Mouse (Mus musculus) ES-Bruce4 (cell line): Measurements from ENCODE around the gene Rem1. TPM values are rescaled to one million over a fixed set of nuclear protein-coding genes. Genes with fewer than 3 reads are reported as not detected.

Experiments used
- H3K27ac ChIP-seq: 2 replicates; pipeline ENCODE4 v1.5.1; 2012; ENCODE audit warnings: low read length, inconsistent platforms; ENCODE audit not compliant: insufficient read depth
- H3K27me3 ChIP-seq: 2 replicates; pipeline ENCODE4 v1.6.1; 2012; ENCODE audit warnings: mild to moderate bottlenecking, low read length, inconsistent platforms; ENCODE audit not compliant: control insufficient read depth, poor library complexity, insufficient read depth, severe bottlenecking
- H3K36me3 ChIP-seq: 2 replicates; pipeline ENCODE4 v1.6.1; 2012; ENCODE audit warnings: inconsistent platforms, mild to moderate bottlenecking, low read length, moderate library complexity; ENCODE audit not compliant: control insufficient read depth, poor library complexity, insufficient read depth, severe bottlenecking
- H3K4me1 ChIP-seq: one replicate; pipeline ENCODE4 v1.8.1; 2011; ENCODE audit warnings: low read length; ENCODE audit not compliant: control insufficient read depth, insufficient read depth
- H3K4me3 ChIP-seq: 2 replicates; pipeline ENCODE4 v1.5.1; 2011; ENCODE audit warnings: low read depth, mild to moderate bottlenecking, low read length
- H3K9ac ChIP-seq: 2 replicates; pipeline ENCODE4 v1.6.1; 2012; ENCODE audit warnings: low read depth, mild to moderate bottlenecking, inconsistent platforms; ENCODE audit not compliant: poor library complexity, severe bottlenecking
- H3K9me3 ChIP-seq: replicated peaks from 2 replicates; pipeline ENCODE4 v1.6.1; 2012; ENCODE audit warnings: mild to moderate bottlenecking, low read length, inconsistent platforms; ENCODE audit not compliant: control insufficient read depth, poor library complexity, insufficient read depth, severe bottlenecking
- CTCF ChIP-seq: IDR thresholded peaks from one replicate; pipeline ENCODE4 v1.8.1; 2011; ENCODE audit warnings: low read depth, low read length
- EP300 ChIP-seq: IDR thresholded peaks from 2 replicates; pipeline ENCODE4 v1.6.1; 2011; ENCODE audit warnings: low read depth, low read length; ENCODE audit not compliant: insufficient read depth
- POLR2A ChIP-seq: IDR thresholded peaks from one replicate; pipeline ENCODE4 v1.8.1; 2011; ENCODE audit warnings: low read length; ENCODE audit not compliant: insufficient read depth
- polyA plus RNA-seq: library from polyadenylated mRNA; stranded (reverse); fragments of >200 nt; gene quantifications from 2 replicates; pipeline ENCODE4 v1.2.4, GENCODE M21; 2011; ENCODE audit warnings: low read depth; ENCODE audit not compliant: missing spikeins, insufficient read depth, insufficient read length

The Rem1 gene
- 1.2 and 1.3 TPM in 2 replicates for polyA plus RNA-seq

- TF ChIP-seq CTCF = no peak
- TF ChIP-seq POLR2A = no peak
- TF ChIP-seq EP300 = no peak
- Histone ChIP-seq H3K27me3 (0 out of 2 replicates have a peak, but pooled peaks cover 3% of the 10 kb centered on the region), H3K9me3 (no peaks in the 10 kb centered on the region), H3K4me3 (peak within 1 kb of the TSS; percentile 57), H3K4me1 (no peaks in the 10 kb centered on the region), H3K27ac (no peak within 1 kb of the TSS), H3K36me3 (no peaks in the 10 kb centered on the region), H3K9ac (peak within 1 kb of the TSS; percentile 42)
Measured at GRCm38 (mm10) chr2:152626774-152627591, at the start of gene Rem1. Gene Rem1 (plus strand): TSS chr2:152626951.

- H3K27me3 ChIP-seq = no peaks in the 10 kb centered on the region
- no peak within 1 kb of the TSS for H3K4me3 ChIP-seq
- no peaks in the 10 kb centered on the region for H3K4me1 ChIP-seq
- no peak within 1 kb of the TSS for H3K9ac ChIP-seq
- no peak for TF ChIP-seq EP300
- H3K36me3 ChIP-seq = no peaks in the 10 kb centered on the region
- no peaks in the 10 kb centered on the region for H3K9me3 ChIP-seq
- no peak within 1 kb of the TSS for H3K27ac ChIP-seq
Measured at GRCm38 (mm10) chr2:152580107-152580506, 46.6 kb upstream of the Rem1 start, which contains the start of gene Defb19. Gene Defb19 (minus strand): TSS chr2:152580312.

- no peaks in the 10 kb centered on the region for H3K9me3 ChIP-seq
- no peaks in the 10 kb centered on the region for H3K36me3 ChIP-seq
- H3K4me1 ChIP-seq = no peaks in the 10 kb centered on the region
- TF ChIP-seq EP300 (no peak), CTCF (no peak), POLR2A (no peak)
- no peak overlapping the region for H3K4me3 ChIP-seq
- H3K9ac ChIP-seq = no peak overlapping the region
- no peaks in the 10 kb centered on the region for H3K27me3 ChIP-seq
- H3K27ac ChIP-seq = no peak overlapping the region
Measured at GRCm38 (mm10) chr2:152580612-152581011, 46.1 kb upstream of the Rem1 start.

GRCm38 (mm10) chr2:152586926-152587560, 39.7 kb upstream of the Rem1 start:
- Histone ChIP-seq H3K27ac (no peak overlapping the region), H3K9me3 (no peaks in the 10 kb centered on the region), H3K27me3 (no peaks in the 10 kb centered on the region), H3K9ac (no peak overlapping the region), H3K4me3 (no peak overlapping the region), H3K4me1 (no peaks in the 10 kb centered on the region), H3K36me3 (no peaks in the 10 kb centered on the region)
- TF ChIP-seq EP300 (no peak), CTCF (peak; percentile 36), POLR2A (no peak)

- Histone ChIP-seq H3K36me3 (no peaks in the 10 kb centered on the region), H3K27me3 (no peaks in the 10 kb centered on the region), H3K27ac (no peak overlapping the region), H3K9ac (no peak overlapping the region), H3K9me3 (no peaks in the 10 kb centered on the region), H3K4me1 (no peaks in the 10 kb centered on the region), H3K4me3 (no peak overlapping the region)
- TF ChIP-seq CTCF (no peak), POLR2A (no peak), EP300 (no peak)
Measured at GRCm38 (mm10) chr2:152588450-152588849, 38.3 kb upstream of the Rem1 start.

GRCm38 (mm10) chr2:152589021-152589420, 37.7 kb upstream of the Rem1 start:
- Histone ChIP-seq H3K4me3 (no peak overlapping the region), H3K36me3 (no peaks in the 10 kb centered on the region), H3K9ac (no peak overlapping the region), H3K27me3 (no peaks in the 10 kb centered on the region), H3K4me1 (no peaks in the 10 kb centered on the region), H3K27ac (no peak overlapping the region), H3K9me3 (no peaks in the 10 kb centered on the region)
- no peak for TF ChIP-seq POLR2A
- no peak for TF ChIP-seq EP300
- no peak for TF ChIP-seq CTCF
